Mouse (Mus musculus): ENCODE data around the gene Pnma1. TPM values are rescaled to one million over a fixed set of nuclear protein-coding genes. Genes with fewer than 3 reads are reported as not detected.

The Pnma1 gene
- polyA plus RNA-seq, 1 experiment: not detected

GRCm38 (mm10) chr12:84129931-84130330 lies 18.4 kb downstream of the Pnma1 start:
- no peak overlapping the region for H3K9ac ChIP-seq (ENCODE audit: low read depth, poor library complexity, severe bottlenecking)
- no peaks in the 10 kb centered on the region for H3K27me3 ChIP-seq (ENCODE audit: control insufficient read depth, insufficient read depth, low read length, poor library complexity, severe bottlenecking)
- H3K9me3 ChIP-seq (replicated peaks; ENCODE audit: control insufficient read depth, insufficient read depth, low read length, poor library complexity, severe bottlenecking): no peaks in the 10 kb centered on the region
- no peaks in the 10 kb centered on the region for H3K4me1 ChIP-seq (ENCODE audit: control insufficient read depth, insufficient read depth, low read length)
- no peaks in the 10 kb centered on the region for H3K36me3 ChIP-seq (ENCODE audit: control insufficient read depth, insufficient read depth, low read length, poor library complexity, severe bottlenecking)
- no peak overlapping the region for H3K4me3 ChIP-seq (ENCODE audit: low read depth, low read length)
- H3K27ac ChIP-seq (ENCODE audit: insufficient read depth, low read length): no peak overlapping the region
- TF ChIP-seq EP300 (IDR thresholded peaks at IDR 0.05; ENCODE audit: insufficient read depth, low read depth, low read length) (no peak), POLR2A (IDR thresholded peaks at IDR 0.05; ENCODE audit: insufficient read depth, low read length) (no peak), CTCF (IDR thresholded peaks at IDR 0.05; ENCODE audit: low read depth, low read length) (no peak)

GRCm38 (mm10) chr12:84128576-84128975 lies 19.7 kb downstream of the Pnma1 start:
- no peak for TF ChIP-seq POLR2A (IDR thresholded peaks at IDR 0.05; ENCODE audit: insufficient read depth, low read length)
- TF ChIP-seq EP300 (IDR thresholded peaks at IDR 0.05; ENCODE audit: insufficient read depth, low read depth, low read length): no peak
- TF ChIP-seq CTCF (IDR thresholded peaks at IDR 0.05; ENCODE audit: low read depth, low read length): no peak
- Histone ChIP-seq H3K4me3 (ENCODE audit: low read depth, low read length) (no peak overlapping the region), H3K9me3 (replicated peaks; ENCODE audit: control insufficient read depth, insufficient read depth, low read length, poor library complexity, severe bottlenecking) (no peaks in the 10 kb centered on the region), H3K4me1 (ENCODE audit: control insufficient read depth, insufficient read depth, low read length) (no peaks in the 10 kb centered on the region), H3K27me3 (ENCODE audit: control insufficient read depth, insufficient read depth, low read length, poor library complexity, severe bottlenecking) (no peaks in the 10 kb centered on the region), H3K27ac (ENCODE audit: insufficient read depth, low read length) (no peak overlapping the region), H3K9ac (ENCODE audit: low read depth, poor library complexity, severe bottlenecking) (no peak overlapping the region), H3K36me3 (ENCODE audit: control insufficient read depth, insufficient read depth, low read length, poor library complexity, severe bottlenecking) (no peaks in the 10 kb centered on the region)

- Histone ChIP-seq H3K27ac (ENCODE audit: insufficient read depth, low read length) (no peak overlapping the region), H3K4me1 (ENCODE audit: control insufficient read depth, insufficient read depth, low read length) (no peaks in the 10 kb centered on the region), H3K9ac (ENCODE audit: low read depth, poor library complexity, severe bottlenecking) (no peak overlapping the region), H3K36me3 (ENCODE audit: control insufficient read depth, insufficient read depth, low read length, poor library complexity, severe bottlenecking) (no peaks in the 10 kb centered on the region), H3K4me3 (ENCODE audit: low read depth, low read length) (no peak overlapping the region), H3K9me3 (replicated peaks; ENCODE audit: control insufficient read depth, insufficient read depth, low read length, poor library complexity, severe bottlenecking) (no peaks in the 10 kb centered on the region), H3K27me3 (ENCODE audit: control insufficient read depth, insufficient read depth, low read length, poor library complexity, severe bottlenecking) (no peaks in the 10 kb centered on the region)
- TF ChIP-seq CTCF (IDR thresholded peaks at IDR 0.05; ENCODE audit: low read depth, low read length) (no peak), EP300 (IDR thresholded peaks at IDR 0.05; ENCODE audit: insufficient read depth, low read depth, low read length) (no peak), POLR2A (IDR thresholded peaks at IDR 0.05; ENCODE audit: insufficient read depth, low read length) (no peak)
Measured at GRCm38 (mm10) chr12:84126899-84127298, 21.4 kb downstream of the Pnma1 start.

- no peaks in the 10 kb centered on the region for H3K9me3 ChIP-seq (replicated peaks; ENCODE audit: control insufficient read depth, insufficient read depth, low read length, poor library complexity, severe bottlenecking)
- H3K36me3 ChIP-seq (ENCODE audit: control insufficient read depth, insufficient read depth, low read length, poor library complexity, severe bottlenecking): no peaks in the 10 kb centered on the region
- no peak overlapping the region for H3K27ac ChIP-seq (ENCODE audit: insufficient read depth, low read length)
- no peaks in the 10 kb centered on the region for H3K27me3 ChIP-seq (ENCODE audit: control insufficient read depth, insufficient read depth, low read length, poor library complexity, severe bottlenecking)
- H3K9ac ChIP-seq (ENCODE audit: low read depth, poor library complexity, severe bottlenecking): no peak overlapping the region
- no peak for TF ChIP-seq CTCF (IDR thresholded peaks at IDR 0.05; ENCODE audit: low read depth, low read length)
- no peak for TF ChIP-seq POLR2A (IDR thresholded peaks at IDR 0.05; ENCODE audit: insufficient read depth, low read length)
- no peak for TF ChIP-seq EP300 (IDR thresholded peaks at IDR 0.05; ENCODE audit: insufficient read depth, low read depth, low read length)
- H3K4me1 ChIP-seq (ENCODE audit: control insufficient read depth, insufficient read depth, low read length): no peaks in the 10 kb centered on the region
- no peak overlapping the region for H3K4me3 ChIP-seq (ENCODE audit: low read depth, low read length)
Measured at GRCm38 (mm10) chr12:84125892-84126291, 22.4 kb downstream of the Pnma1 start.

- Histone ChIP-seq H3K9me3 (replicated peaks; ENCODE audit: control insufficient read depth, insufficient read depth, low read length, poor library complexity, severe bottlenecking) (no peaks in the 10 kb centered on the region), H3K4me1 (ENCODE audit: control insufficient read depth, insufficient read depth, low read length) (no peaks in the 10 kb centered on the region), H3K9ac (ENCODE audit: low read depth, poor library complexity, severe bottlenecking) (no peak overlapping the region), H3K27ac (ENCODE audit: insufficient read depth, low read length) (no peak overlapping the region), H3K27me3 (ENCODE audit: control insufficient read depth, insufficient read depth, low read length, poor library complexity, severe bottlenecking) (no peaks in the 10 kb centered on the region), H3K36me3 (ENCODE audit: control insufficient read depth, insufficient read depth, low read length, poor library complexity, severe bottlenecking) (no peaks in the 10 kb centered on the region), H3K4me3 (ENCODE audit: low read depth, low read length) (no peak overlapping the region)
- TF ChIP-seq EP300 (IDR thresholded peaks at IDR 0.05; ENCODE audit: insufficient read depth, low read depth, low read length): no peak
- TF ChIP-seq CTCF (IDR thresholded peaks at IDR 0.05; ENCODE audit: low read depth, low read length): no peak
- TF ChIP-seq POLR2A (IDR thresholded peaks at IDR 0.05; ENCODE audit: insufficient read depth, low read length): no peak
Measured at GRCm38 (mm10) chr12:84119584-84119983, 28.7 kb downstream of the Pnma1 start.

- TF ChIP-seq POLR2A (IDR thresholded peaks at IDR 0.05; ENCODE audit: insufficient read depth, low read length) (no peak), CTCF (IDR thresholded peaks at IDR 0.05; ENCODE audit: low read depth, low read length) (no peak), EP300 (IDR thresholded peaks at IDR 0.05; ENCODE audit: insufficient read depth, low read depth, low read length) (no peak)
Measured at GRCm38 (mm10) chr12:84114153-84114994, 33.9 kb downstream of the Pnma1 start, which contains the start of gene Dnal1. Dnal1 (plus strand) TSS chr12:84114366.

More at GRCm38 (mm10) chr12:84114153-84114994, 33.9 kb downstream of the Pnma1 start, which contains the start of gene Dnal1:
- no peaks in the 10 kb centered on the region for H3K27me3 ChIP-seq (ENCODE audit: control insufficient read depth, insufficient read depth, low read length, poor library complexity, severe bottlenecking)
- peak within 1 kb of the TSS; percentile 73 for H3K9ac ChIP-seq (ENCODE audit: low read depth, poor library complexity, severe bottlenecking)
- no peaks in the 10 kb centered on the region for H3K36me3 ChIP-seq (ENCODE audit: control insufficient read depth, insufficient read depth, low read length, poor library complexity, severe bottlenecking)
- no peaks in the 10 kb centered on the region for H3K4me1 ChIP-seq (ENCODE audit: control insufficient read depth, insufficient read depth, low read length)
- H3K27ac ChIP-seq (ENCODE audit: insufficient read depth, low read length): no peak within 1 kb of the TSS
- H3K4me3 ChIP-seq (ENCODE audit: low read depth, low read length): peak within 1 kb of the TSS; percentile 95
- H3K9me3 ChIP-seq (replicated peaks; ENCODE audit: control insufficient read depth, insufficient read depth, low read length, poor library complexity, severe bottlenecking): no peaks in the 10 kb centered on the region
